Mouse (Mus musculus) CH12.LX (cell line): ENCODE measurements at regions not wholly inside any gene's neighbourhood (a gene's known extent, or its start where the extent isn't known, plus 50 kb on each side); places are given as distances from the start of the nearest gene placed in this dataset.

Source experiments
- DNase-seq: peaks from one replicate; pipeline ENCODE4 v3.0.0-alpha.2; 2013; ENCODE audit errors: extremely low read depth
- H3K27ac ChIP-seq: 2 replicates; pipeline ENCODE4 v1.5.1; 2012; ENCODE audit warnings: low read depth, mild to moderate bottlenecking, control low read depth, moderate library complexity; ENCODE audit not compliant: insufficient read depth
- H3K27me3 ChIP-seq: replicated peaks from 2 replicates; pipeline ENCODE3; 2012; ENCODE audit warnings: inconsistent platforms
- H3K36me3 ChIP-seq, 2 experiments: replicated peaks in 1 of 2; 2 replicates each; pipeline versions ENCODE3 to v1.6.1; 2012; ENCODE audit warnings: inconsistent platforms in 1 of 2, low read length in 1 of 2, mild to moderate bottlenecking in 1 of 2, mixed read lengths in 1 of 2, moderate library complexity in 1 of 2; ENCODE audit not compliant: control insufficient read depth in 1 of 2, insufficient read depth in 1 of 2
- H3K4me1 ChIP-seq, 2 experiments: 2 replicates each; pipeline ENCODE4 v1.6.1; 2012; ENCODE audit warnings: inconsistent platforms in 1 of 2, moderate library complexity in 1 of 2; ENCODE audit not compliant: insufficient read depth in 2 of 2, control insufficient read depth in 1 of 2
- H3K4me2 ChIP-seq: 2 replicates; pipeline ENCODE4 v1.6.1; 2012; ENCODE audit warnings: low read depth, mild to moderate bottlenecking, control low read depth; ENCODE audit not compliant: poor library complexity, insufficient read depth, severe bottlenecking
- H3K4me3 ChIP-seq, 3 experiments: fragments of 150-350 bp in 1 of 3; sonication (generic) in 1 of 3; replicated peaks in 1 of 3; 2 replicates each; pipeline versions ENCODE3 to v1.5.1; 2011 to 2012; ENCODE audit warnings: low read depth in 2 of 3, low read length in 2 of 3, mild to moderate bottlenecking in 2 of 3, moderate library complexity in 2 of 3, control low read depth in 1 of 3, improper control_type of control experiment in 1 of 3, inconsistent platforms in 1 of 3, mixed read lengths in 1 of 3; ENCODE audit not compliant: poor library complexity in 1 of 3
- H3K79me2 ChIP-seq: replicated peaks from 2 replicates; pipeline ENCODE4 v1.6.1; 2012; ENCODE audit warnings: mild to moderate bottlenecking, moderate library complexity; ENCODE audit not compliant: control insufficient read depth, poor library complexity, insufficient read depth, severe bottlenecking; ENCODE audit errors: extremely low read depth
- H3K9ac ChIP-seq: 2 replicates; pipeline ENCODE4 v1.6.1; 2012; ENCODE audit warnings: low read depth, mild to moderate bottlenecking, control low read depth, moderate library complexity; ENCODE audit not compliant: insufficient read depth
- H3K9me3 ChIP-seq: replicated peaks from 2 replicates; pipeline ENCODE3; 2012; ENCODE audit warnings: low read length, inconsistent platforms, mixed read lengths
- CHD1 ChIP-seq: IDR thresholded peaks from 2 replicates; pipeline ENCODE4 v1.6.1; 2012; ENCODE audit warnings: low read depth, low read length, improper control_type of control experiment, inconsistent platforms
- E2F4 ChIP-seq: IDR thresholded peaks from 2 replicates; pipeline ENCODE4 v1.6.1; 2011; ENCODE audit warnings: low read depth, low read length, improper control_type of control experiment; ENCODE audit not compliant: insufficient replicate concordance
- ELF1 ChIP-seq: IDR thresholded peaks from 2 replicates; pipeline ENCODE4 v1.6.1; 2014; ENCODE audit warnings: low read depth, mild to moderate bottlenecking, inconsistent platforms, low read length, improper control_type of control experiment
- ETS1 ChIP-seq: conservative IDR thresholded peaks from 2 replicates; pipeline ENCODE4 v1.6.1; 2012; ENCODE audit warnings: low read depth, mild to moderate bottlenecking, inconsistent platforms, low read length, improper control_type of control experiment, moderate library complexity
- HCFC1 ChIP-seq: IDR thresholded peaks from 2 replicates; pipeline ENCODE4 v1.6.1; 2012; ENCODE audit warnings: low read depth, mild to moderate bottlenecking, inconsistent platforms, low read length, improper control_type of control experiment
- IRF4 ChIP-seq: IDR thresholded peaks from 2 replicates; pipeline ENCODE4 v1.6.1; 2014; ENCODE audit warnings: low read depth, mild to moderate bottlenecking, inconsistent platforms, low read length, improper control_type of control experiment
- JUND ChIP-seq: conservative IDR thresholded peaks from 2 replicates; pipeline ENCODE4 v1.6.1; 2011; ENCODE audit warnings: low read depth, low read length, improper control_type of control experiment
- KAT2A ChIP-seq: IDR thresholded peaks from 2 replicates; pipeline ENCODE4 v1.6.1; 2012; ENCODE audit warnings: low read length, improper control_type of control experiment, inconsistent platforms; ENCODE audit not compliant: insufficient replicate concordance
- MAZ ChIP-seq: IDR thresholded peaks from 2 replicates; pipeline ENCODE4 v1.6.1; 2012; ENCODE audit warnings: low read depth, mild to moderate bottlenecking, inconsistent platforms, low read length, improper control_type of control experiment, moderate library complexity
- MEF2A ChIP-seq: IDR thresholded peaks from 2 replicates; pipeline ENCODE4 v1.6.1; 2014; ENCODE audit warnings: low read depth, mild to moderate bottlenecking, inconsistent platforms, low read length, improper control_type of control experiment, borderline replicate concordance
- NELFE ChIP-seq: IDR thresholded peaks from 2 replicates; pipeline ENCODE4 v1.6.1; 2011; ENCODE audit warnings: low read depth, low read length, improper control_type of control experiment
- NRF1 ChIP-seq: IDR thresholded peaks from 2 replicates; pipeline ENCODE4 v1.6.1; 2014; ENCODE audit warnings: low read depth, mild to moderate bottlenecking, inconsistent platforms, low read length, improper control_type of control experiment, moderate library complexity
- PAX5 ChIP-seq: IDR thresholded peaks from 2 replicates; pipeline ENCODE4 v1.6.1; 2012; ENCODE audit warnings: low read length, inconsistent platforms, mixed read lengths
- POLR2A ChIP-seq: IDR thresholded peaks from 2 replicates; pipeline ENCODE4 v1.6.1; 2011; ENCODE audit warnings: low read depth, mild to moderate bottlenecking, improper control_type of control experiment, low read length
- SIN3A ChIP-seq: IDR thresholded peaks from 2 replicates; pipeline ENCODE4 v1.6.1; 2012; ENCODE audit warnings: low read length, improper control_type of control experiment, inconsistent platforms
- TBP ChIP-seq: conservative IDR thresholded peaks from 2 replicates; pipeline ENCODE4 v1.6.1; 2011; ENCODE audit warnings: low read depth, low read length, improper control_type of control experiment
- TCF12 ChIP-seq: IDR thresholded peaks from 2 replicates; pipeline ENCODE4 v1.6.1; 2014; ENCODE audit warnings: low read depth, mild to moderate bottlenecking, inconsistent platforms, low read length, improper control_type of control experiment
- UBTF ChIP-seq: IDR thresholded peaks from 2 replicates; pipeline ENCODE4 v1.6.1; 2012; ENCODE audit warnings: low read depth, mild to moderate bottlenecking, inconsistent platforms, low read length, improper control_type of control experiment, moderate library complexity
- USF1 ChIP-seq: IDR thresholded peaks from 2 replicates; pipeline ENCODE4 v1.6.1; 2014; ENCODE audit warnings: low read depth, mild to moderate bottlenecking, inconsistent platforms, low read length, improper control_type of control experiment
- ZC3H11A ChIP-seq: IDR thresholded peaks from 2 replicates; pipeline ENCODE4 v1.6.1; 2012; ENCODE audit warnings: low read depth, mild to moderate bottlenecking, inconsistent platforms, low read length, improper control_type of control experiment
- ZKSCAN1 ChIP-seq: IDR thresholded peaks from 2 replicates; pipeline ENCODE4 v1.6.1; 2012; ENCODE audit warnings: low read depth, inconsistent platforms, low read length, improper control_type of control experiment, borderline replicate concordance
- ZMIZ1 ChIP-seq: IDR thresholded peaks from 2 replicates; pipeline ENCODE4 v1.6.1; 2012; ENCODE audit warnings: low read depth, mild to moderate bottlenecking, inconsistent platforms, low read length, improper control_type of control experiment
- ZNF384 ChIP-seq: IDR thresholded peaks from 2 replicates; pipeline ENCODE4 v1.6.1; 2012; ENCODE audit warnings: low read depth, low read length, improper control_type of control experiment, inconsistent platforms
- dilution Hi-C: fragments of 300-500 bp; cut with MboI; formaldehyde crosslinking; loops from 2 replicates; pipeline ENCODE4 v1.14.3; 2020; ENCODE audit warnings: low sequenced_read_pairs; ENCODE audit not compliant: extremely low pct_unique_long_range_greater_than_20kb, extremely low pct_ligation_motif_present
- in situ Hi-C: fragments of 300-500 bp; cut with MboI; formaldehyde crosslinking; loops from 3 replicates; pipeline ENCODE4 v1.14.3; 2019; ENCODE audit warnings: low sequenced_read_pairs, low pct_ligation_motif_present, low pct_unique_long_range_greater_than_20kb, mixed read lengths

GRCm38 (mm10) chr10:109528096-109528495 lies 517.3 kb upstream of the Syt1 start:
- H3K27ac ChIP-seq = no peak overlapping the region
- H3K9ac ChIP-seq = no peak overlapping the region
- H3K79me2 ChIP-seq = no peaks in the 10 kb centered on the region
- H3K36me3 ChIP-seq = no peaks in the 10 kb centered on the region
- H3K4me1 ChIP-seq = no peaks in the 10 kb centered on the region
- H3K9me3 ChIP-seq = no peaks in the 10 kb centered on the region
- no peak for DNase-seq
- dilution Hi-C loops = no loop called here
- in situ Hi-C loops = no loop called here
- no peak for TF ChIP-seq JUND
- TF ChIP-seq KAT2A = no peak
- no peak for TF ChIP-seq MEF2A
- TF ChIP-seq NRF1 = no peak
- TF ChIP-seq ZMIZ1 = no peak
- TF ChIP-seq CHD1 = no peak
- TF ChIP-seq TBP = no peak
- TF ChIP-seq ELF1 = no peak
- TF ChIP-seq SIN3A = no peak
- no peak for TF ChIP-seq ZC3H11A
- no peak for TF ChIP-seq NELFE
- no peak for TF ChIP-seq PAX5
- TF ChIP-seq ZNF384 = no peak
- no peak for TF ChIP-seq USF1
- no peak for TF ChIP-seq MAZ
- TF ChIP-seq ETS1 = no peak
- no peak for TF ChIP-seq HCFC1
- no peak for TF ChIP-seq POLR2A
- TF ChIP-seq TCF12 = no peak
- TF ChIP-seq ZKSCAN1 = no peak
- no peaks in the 10 kb centered on the region for H3K27me3 ChIP-seq
- H3K4me2 ChIP-seq = no peak overlapping the region
- H3K4me3 ChIP-seq = no peak overlapping the region

DNA sequence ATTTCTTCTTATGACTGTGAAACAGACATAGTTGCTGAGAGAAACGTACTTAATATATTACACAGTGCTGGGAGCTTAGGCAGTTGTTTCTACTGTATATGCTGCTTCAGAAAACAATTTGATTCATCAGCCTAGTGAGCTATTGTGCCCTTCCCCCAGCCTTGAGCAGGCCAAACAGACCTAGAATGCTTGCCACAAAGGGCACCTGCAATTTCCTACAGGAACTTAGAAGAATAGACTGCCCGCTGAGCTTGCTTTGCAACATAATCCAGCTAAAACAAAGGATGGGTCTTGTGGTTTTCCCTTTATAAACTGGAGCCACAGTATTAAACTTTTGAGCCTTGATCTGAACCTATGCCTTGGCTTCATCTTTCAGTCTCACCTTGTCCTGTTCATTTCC lies 510.9 kb upstream of the Syt1 start:
- TF ChIP-seq UBTF = no peak
- no peak for TF ChIP-seq IRF4
- TF ChIP-seq E2F4 = no peak
- no peak for TF ChIP-seq USF1
- no peak for TF ChIP-seq ZC3H11A
- in situ Hi-C loops = no loop called here

More for the DNA sequence above, 510.9 kb upstream of the Syt1 start:
- H3K9me3 ChIP-seq = no peaks in the 10 kb centered on the region
- H3K4me1 ChIP-seq = no peaks in the 10 kb centered on the region
- no peak overlapping the region for H3K9ac ChIP-seq
- H3K36me3 ChIP-seq = no peaks in the 10 kb centered on the region
- H3K27ac ChIP-seq = no peak overlapping the region
- dilution Hi-C loops = no loop called here
- no peaks in the 10 kb centered on the region for H3K27me3 ChIP-seq
- H3K79me2 ChIP-seq = no peaks in the 10 kb centered on the region
- DNase-seq = no peak
- H3K4me3 ChIP-seq = no peak overlapping the region
- no peak overlapping the region for H3K4me2 ChIP-seq
